Mouse (Mus musculus) left cerebral cortex, adult 18-20 months (tissue): ENCODE measurements around the gene Pcsk1n. TPM values are rescaled to one million over a fixed set of nuclear protein-coding genes. Genes with fewer than 3 reads are reported as not detected.

Source experiments
- DNase-seq, 2 experiments: peaks; one replicate each; pipeline ENCODE4 v3.0.0; 2021 to 2022; ENCODE audit warnings: low spot score in 2 of 2, mixed read lengths in 1 of 2
- total RNA-seq, 2 experiments: library from RNA; stranded (reverse); gene quantifications; 2 replicates each; pipeline ENCODE4 v1.2.3; 2021

Pcsk1n gene
- total RNA-seq, 2 experiments from 2014 or later = 480 to 519 TPM

DNA sequence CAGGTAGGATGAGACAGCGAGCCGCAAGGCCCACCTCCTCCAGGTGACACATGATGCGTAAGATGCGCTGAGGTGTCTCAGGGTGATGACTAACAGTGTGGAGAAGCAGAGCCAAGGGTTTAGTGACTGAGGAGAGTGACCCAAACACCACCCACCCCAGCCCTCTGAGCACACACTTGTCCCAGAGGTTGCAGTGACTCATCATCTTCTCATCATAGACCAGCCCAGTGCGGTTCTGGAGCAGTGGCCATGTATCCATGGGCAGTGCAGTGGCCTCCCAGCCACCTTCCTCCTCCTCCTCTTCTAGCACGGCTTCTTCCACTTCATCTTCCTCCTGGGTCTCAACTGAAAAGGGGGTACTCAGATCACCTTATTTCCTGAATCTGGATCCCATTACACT is 18.0 kb downstream of the Pcsk1n start:
- no peak for DNase-seq

DNA sequence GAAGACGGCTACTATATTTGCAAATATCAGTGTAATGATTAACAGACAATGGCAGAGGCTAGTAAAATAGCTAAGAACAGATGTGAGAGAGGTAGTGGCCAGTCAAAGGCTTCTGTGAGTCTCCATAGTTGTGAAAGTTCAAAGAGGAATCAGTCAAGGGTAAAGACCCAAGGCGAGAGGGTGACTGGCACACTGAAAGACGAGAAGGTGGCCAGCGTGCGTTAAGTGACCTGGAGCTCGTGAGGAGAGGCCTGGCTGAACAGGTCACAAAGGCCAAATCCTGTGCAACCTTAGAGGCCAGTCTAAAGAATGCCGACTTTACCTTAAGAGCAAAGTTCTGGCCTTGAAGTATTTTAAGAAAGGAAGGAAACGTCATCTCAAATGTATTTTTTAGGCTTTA is 26.0 kb downstream of the Pcsk1n start:
- no peak for DNase-seq

DNA sequence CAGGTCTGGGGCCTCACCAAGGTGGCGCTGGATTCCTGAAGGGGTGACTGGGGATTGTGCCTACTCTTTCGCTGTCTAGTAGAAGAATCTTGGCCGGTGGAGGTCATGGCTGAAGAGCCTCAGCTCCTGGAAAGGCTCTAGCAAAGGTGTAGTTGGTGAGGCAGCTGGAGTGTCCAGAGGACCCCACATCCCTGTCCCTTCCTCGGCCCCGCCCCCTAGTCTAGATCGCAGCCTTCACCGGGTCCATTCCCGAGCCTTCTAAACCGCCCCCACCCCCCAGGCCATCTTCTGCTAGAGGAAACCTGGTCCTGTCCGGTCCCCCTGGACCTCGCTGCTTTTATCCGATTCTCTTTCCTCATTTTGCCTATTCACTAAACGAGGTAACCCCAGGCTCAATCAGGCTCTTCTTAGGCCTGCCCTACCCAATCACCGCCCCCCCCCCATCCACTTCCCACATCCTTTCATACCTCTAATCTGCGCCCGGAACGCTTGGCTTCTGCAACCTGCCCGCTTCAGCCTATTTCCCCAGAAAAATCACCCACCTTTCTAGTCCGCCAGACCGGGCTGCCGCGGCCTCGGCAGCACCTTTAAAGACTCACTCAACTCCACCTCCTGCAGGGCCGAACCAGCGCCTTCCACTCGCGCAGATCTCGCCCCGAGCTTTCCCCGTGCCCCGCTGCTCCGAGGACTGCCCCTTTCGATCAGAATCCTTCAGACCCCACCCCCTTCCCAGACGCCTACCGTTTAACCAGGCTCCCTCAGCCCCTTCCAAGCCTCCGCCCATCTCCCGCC is 27.7 kb downstream of the Pcsk1n start, which contains the start of gene Hdac6:
Hdac6 (minus strand) TSS at position 782 of the 792 bp plus-strand sequence.
- no peak for DNase-seq

DNA sequence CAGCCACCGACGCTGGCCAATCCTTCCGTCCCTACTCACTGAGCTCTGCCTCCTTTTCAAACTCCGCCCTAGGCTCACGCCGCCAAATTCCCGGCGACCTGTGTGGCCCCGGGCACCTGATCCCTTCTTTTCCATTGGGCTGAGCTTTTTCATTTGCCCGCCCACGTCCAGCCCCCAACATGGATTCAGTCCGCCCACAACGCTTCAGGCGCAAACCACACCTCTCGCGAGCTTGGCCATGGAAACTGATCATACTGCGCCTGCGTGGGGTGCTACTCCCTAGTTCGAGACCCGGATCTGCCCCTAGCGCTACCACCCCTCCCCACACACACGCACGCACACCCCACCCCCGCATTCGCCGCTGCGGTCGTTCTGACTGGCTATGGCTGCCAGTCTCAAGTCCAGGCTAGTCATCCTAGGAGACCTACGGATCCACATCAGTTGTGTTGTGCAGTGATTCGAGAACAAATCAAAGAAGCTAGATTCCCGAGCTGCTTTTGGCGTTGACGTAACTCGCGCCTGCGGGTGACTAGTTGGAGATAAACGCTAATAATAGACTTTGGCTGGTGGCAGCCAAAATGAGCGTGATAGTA is 28.4 kb downstream of the Pcsk1n start:
- DNase-seq = peak; percentile 81 to 90

DNA sequence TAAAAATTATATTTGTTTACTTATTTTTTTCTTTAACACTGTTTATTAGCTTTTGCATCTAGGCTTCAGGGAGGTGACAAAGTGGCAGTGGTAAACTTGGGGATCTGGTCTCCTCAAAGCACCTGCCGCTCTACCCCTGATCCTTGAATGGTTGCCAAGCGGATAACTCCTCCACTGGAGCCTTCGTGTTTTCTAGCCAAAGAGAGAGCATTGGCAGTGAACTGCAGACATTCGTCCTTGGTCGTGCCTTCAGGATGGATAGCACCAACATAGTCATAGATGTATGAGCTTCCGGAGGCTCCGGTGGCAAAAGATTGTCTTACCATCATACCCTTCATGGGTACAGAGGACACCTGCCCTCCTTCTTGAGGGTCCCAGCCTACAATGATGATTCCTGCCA is 30.5 kb downstream of the Pcsk1n start:
- DNase-seq = no peak

DNA sequence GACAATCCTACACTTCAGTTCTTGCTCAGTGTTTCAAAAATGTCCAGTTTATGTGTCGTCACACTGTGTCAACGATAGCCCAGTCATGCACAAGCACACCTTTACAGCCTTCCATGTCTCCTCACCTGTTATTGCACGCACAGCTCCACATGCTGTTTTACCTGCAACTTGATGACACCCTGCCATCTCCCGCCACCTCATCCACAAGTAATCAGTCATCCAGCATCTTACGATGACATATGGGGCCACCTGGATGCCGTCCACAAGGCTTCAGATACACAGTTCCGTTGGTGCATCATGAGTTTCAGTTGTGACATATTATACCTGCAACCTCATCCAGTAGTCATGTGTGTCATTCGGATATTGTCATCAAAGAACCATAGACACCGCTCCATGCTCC is 39.2 kb downstream of the Pcsk1n start:
- DNase-seq = no peak

DNA sequence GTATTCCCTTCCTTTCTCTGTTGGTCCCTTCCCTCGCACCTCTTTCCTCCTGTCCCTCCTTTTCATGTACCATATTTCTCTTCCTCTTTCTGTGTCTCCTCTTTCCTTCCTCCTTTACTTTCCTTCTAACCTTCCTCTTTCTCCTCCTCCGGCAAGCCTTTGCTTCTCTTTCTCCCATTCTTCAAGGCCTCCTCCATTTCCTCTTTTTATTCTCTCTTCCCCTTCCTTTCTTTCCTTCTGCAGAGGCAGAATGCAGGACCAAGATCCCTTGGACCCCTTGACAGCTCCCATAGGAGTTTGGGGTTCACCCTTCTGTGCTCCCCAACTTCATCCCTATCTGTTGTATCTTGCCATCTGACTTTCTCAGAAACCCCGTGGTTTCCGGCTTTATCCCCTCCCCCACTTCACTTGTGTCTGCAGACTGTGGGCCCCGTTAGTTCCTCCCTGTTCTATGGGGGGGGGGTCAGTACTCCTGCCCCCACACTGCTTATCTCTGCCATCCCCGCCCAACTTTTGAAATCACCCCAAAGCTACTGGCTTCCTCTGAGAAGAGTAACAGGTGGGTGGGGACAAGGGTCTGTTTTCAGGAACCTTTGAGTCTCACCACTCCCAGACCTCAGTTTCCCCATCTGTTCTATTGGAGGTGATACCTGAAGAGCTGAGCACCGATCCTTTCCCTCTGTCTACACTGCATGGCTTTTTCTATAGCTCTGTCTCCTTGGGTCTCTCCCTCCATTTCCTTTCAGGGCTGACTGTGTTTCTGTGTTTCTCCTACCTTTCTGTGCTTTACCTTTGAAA is 44.4 kb downstream of the Pcsk1n start:
- no peak for DNase-seq

DNA sequence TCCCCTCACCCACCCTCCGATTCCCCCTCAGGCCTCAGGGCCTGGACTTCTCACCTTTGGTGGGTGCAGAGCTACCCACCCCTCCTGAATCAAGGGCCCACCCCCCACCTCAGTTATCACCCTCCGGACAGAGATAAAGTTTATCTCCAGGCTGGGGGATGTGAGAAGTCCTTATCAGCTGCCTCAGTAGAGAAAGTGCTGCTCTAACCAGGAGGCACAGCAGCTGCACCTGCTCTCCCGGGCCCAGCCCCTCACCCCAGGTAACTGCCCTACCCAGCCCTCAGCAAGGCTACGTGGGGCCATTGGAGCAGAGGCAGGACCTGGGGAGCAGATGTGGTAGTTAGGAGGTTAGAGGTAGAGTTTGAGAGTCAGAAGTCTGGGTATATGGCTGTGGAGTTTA is 46.5 kb downstream of the Pcsk1n start:
- no peak for DNase-seq

DNA sequence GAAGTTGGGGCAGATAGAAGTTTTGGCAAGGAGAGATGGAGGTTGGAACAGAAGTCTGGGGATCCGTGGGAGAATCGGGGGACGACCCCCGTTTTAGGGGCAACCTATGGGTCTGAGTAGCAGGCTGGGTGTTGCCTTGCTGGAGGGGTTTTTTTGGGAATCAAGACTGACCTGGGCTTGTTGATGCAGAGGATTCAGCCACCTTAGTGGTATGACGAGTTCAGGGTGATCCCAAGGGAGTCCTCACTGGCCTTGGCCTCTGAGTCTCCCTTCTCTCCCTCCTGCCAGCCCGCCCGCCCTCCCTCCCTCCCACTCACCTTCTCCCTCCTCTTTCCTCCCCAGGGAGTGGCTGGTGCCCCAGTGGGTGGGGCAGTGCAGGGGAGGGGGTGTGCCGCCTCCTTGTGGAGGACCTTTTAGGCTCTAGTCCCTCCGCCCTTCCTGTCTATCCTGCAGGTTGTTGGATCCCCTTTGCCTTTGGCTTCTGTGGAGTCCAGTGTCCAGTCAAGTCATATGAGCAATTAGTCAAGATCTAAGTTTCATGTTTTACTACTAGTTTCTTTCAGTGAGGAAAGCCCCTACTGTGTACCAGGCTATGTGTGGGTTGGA is 48.1 kb downstream of the Pcsk1n start:
- DNase-seq = no peak

DNA sequence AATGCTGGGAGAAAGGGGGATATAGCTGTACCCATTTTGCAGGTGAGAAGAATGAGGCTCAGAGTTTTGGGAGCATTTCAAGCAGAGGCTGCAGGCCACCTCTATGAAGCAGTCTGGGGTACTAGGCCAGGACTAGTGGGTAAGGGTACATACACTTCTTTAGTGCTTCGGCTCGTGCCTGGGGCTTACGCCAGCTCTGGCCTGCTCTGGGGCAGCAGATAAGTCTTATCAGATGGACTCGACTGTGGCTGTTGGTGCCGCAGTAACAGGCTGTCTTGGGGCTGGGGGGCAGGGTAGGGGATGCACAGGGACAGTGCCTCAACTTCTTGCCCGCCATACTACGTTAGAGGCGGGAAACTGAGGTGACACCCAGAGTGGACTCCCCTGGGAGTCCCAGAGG is 48.6 kb downstream of the Pcsk1n start:
- no peak for DNase-seq

DNA sequence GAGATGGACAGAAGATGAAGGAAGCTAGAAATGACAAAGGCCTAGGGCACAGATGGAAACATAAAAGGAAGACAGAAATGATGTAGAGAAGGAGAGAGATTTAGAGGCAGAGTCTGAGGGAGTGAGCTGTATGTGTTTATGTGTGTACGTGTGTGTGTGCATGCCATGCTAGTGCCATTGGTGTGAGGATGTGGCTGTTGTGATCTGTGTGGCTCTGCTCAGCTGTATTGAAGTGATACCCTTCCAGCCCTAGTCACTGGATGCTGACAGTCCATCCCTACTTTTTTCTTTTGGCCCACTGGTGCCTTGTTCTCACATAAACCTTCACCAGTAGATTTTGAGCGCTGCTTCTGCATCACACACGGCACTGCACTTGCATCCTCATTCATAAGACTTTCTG is 49.3 kb downstream of the Pcsk1n start:
- no peak for DNase-seq

DNA sequence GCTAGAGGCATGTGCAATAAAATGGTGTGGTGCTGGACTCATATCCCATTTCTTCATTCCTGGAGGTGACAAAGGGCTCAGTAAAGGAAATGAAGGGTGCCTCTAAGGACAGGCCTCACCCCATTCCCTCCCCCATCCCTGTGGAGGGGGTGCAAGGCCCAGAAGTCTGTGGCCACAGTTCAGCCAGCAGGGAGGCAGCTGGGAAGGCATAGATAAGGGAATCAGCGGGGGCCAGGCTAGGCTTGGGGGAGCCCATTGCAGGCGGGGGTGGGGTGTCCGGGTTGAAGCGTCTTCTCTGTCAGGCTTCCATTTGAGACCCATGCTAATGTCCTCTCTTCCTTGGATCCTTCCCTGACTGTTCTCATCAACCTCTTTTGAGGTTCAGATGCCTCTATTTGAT is 51.7 kb downstream of the Pcsk1n start:
- no peak for DNase-seq

Other genes with a start within 250 kb of the Pcsk1n start
- gene Plp2, start 248.4 kb upstream of the Pcsk1n start, total RNA-seq = 10 to 100 TPM in 1 of 2 experiments, 1 to 10 TPM in 1; 8.8 to 11.1 TPM
- under 1 TPM; 0.19 to 0.44 TPM for gene Magix, start 238.6 kb upstream of the Pcsk1n start, total RNA-seq
- 10 to 100 TPM; 33.8 to 34.2 TPM for gene Gpkow, start 222.7 kb upstream of the Pcsk1n start, total RNA-seq
- gene Wdr45, start 205.5 kb upstream of the Pcsk1n start, total RNA-seq = 10 to 100 TPM; 55.8 to 56.1 TPM
- 1 to 10 TPM in 1 of 2 experiments, not detected in 1; 1.6 TPM for gene Gm45208, start 197.6 kb upstream of the Pcsk1n start, total RNA-seq
- 10 to 100 TPM; 96.0 to 98.1 TPM for gene Praf2, start 191.4 kb upstream of the Pcsk1n start, total RNA-seq
- gene Ccdc120, start 168.9 kb upstream of the Pcsk1n start, total RNA-seq = 10 to 100 TPM; 26.7 to 29.7 TPM
- 10 to 100 TPM; 34.2 to 35.2 TPM for gene Tfe3, start 157.3 kb upstream of the Pcsk1n start, total RNA-seq
- gene Gripap1, start 130.1 kb upstream of the Pcsk1n start, total RNA-seq = 100 to 1,000 TPM in 1 of 2 experiments, 10 to 100 TPM in 1; 99.1 to 103 TPM
- gene Kcnd1, start 97.5 kb upstream of the Pcsk1n start, total RNA-seq = 1 to 10 TPM; 8.4 to 9.6 TPM
- 10 to 100 TPM; 81.4 to 83.2 TPM for gene Otud5, start 78.5 kb upstream of the Pcsk1n start, total RNA-seq
- gene Pim2, start 41.6 kb upstream of the Pcsk1n start, total RNA-seq = 10 to 100 TPM; 49.5 to 52.9 TPM
- 10 to 100 TPM; 34.5 to 38.2 TPM for gene Slc35a2, start 35.8 kb upstream of the Pcsk1n start, total RNA-seq
- gene Pqbp1, start 20.6 kb upstream of the Pcsk1n start, total RNA-seq = 10 to 100 TPM; 91.8 to 98.4 TPM
- gene Timm17b, start 20.5 kb upstream of the Pcsk1n start, total RNA-seq = 10 to 100 TPM; 22.8 to 27.1 TPM
- gene Gm10491, start 12.0 kb upstream of the Pcsk1n start, total RNA-seq = not detected
- not detected for gene Gm10490, start 10.3 kb upstream of the Pcsk1n start, total RNA-seq
- gene Eras, start 8.8 kb downstream of the Pcsk1n start, total RNA-seq = not detected
- gene Hdac6, start 28.1 kb downstream of the Pcsk1n start, total RNA-seq = 10 to 100 TPM; 47.5 to 48.4 TPM
- gene Gata1, start 58.2 kb downstream of the Pcsk1n start, total RNA-seq = not detected
- under 1 TPM in 1 of 2 experiments, not detected in 1; 0.79 TPM for gene Glod5, start 98.7 kb downstream of the Pcsk1n start, total RNA-seq
- gene Suv39h1, start 154.9 kb downstream of the Pcsk1n start, total RNA-seq = 10 to 100 TPM; 21.1 to 30.2 TPM
- 1 to 10 TPM; 1.3 to 1.5 TPM for gene Was, start 170.7 kb downstream of the Pcsk1n start, total RNA-seq
- gene Wdr13, start 213.1 kb downstream of the Pcsk1n start, total RNA-seq = 100 to 1,000 TPM; 190 TPM
- gene Rbm3, start 226.1 kb downstream of the Pcsk1n start, total RNA-seq = 100 to 1,000 TPM in 1 of 2 experiments, 10 to 100 TPM in 1; 87.6 to 133 TPM